Comparison of ENCODE assay signal across 8 mouse cellular contexts in the genomic region with DNA sequence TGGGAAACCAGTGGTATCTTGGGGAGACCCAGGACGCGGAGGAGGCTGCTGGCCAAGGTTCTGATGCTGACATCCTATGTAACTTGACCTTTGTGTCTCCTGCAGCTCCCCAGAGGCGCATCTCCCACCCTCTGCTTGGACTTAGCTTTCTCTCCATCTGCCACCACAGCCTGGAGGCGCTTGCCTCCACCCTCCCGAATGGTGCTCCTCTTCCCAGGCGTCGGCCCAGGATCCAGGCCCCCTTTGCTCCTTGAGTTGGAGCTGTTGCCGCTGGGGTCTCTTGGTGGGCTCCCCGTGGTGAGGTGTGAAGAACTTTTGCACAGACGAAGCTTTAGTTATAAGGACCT. TPM values are rescaled to one million over a fixed set of nuclear protein-coding genes. Genes with fewer than 3 reads are reported as not detected.
DNase-seq lines count a peak whose midpoint lies in the region; ATAC-seq and TF ChIP-seq lines count a peak whose summit lies in the region.

No protein-coding gene starts in this region.

- H3K9me3 ChIP-seq in embryonic facial prominence, embryonic 14.5 days (ENCODE audit: control insufficient read depth, low read length) = 0 out of 2 replicates have a peak, but pooled peaks cover 3% of the 10 kb centered on the region
- H3K9me3 ChIP-seq in intestine, embryonic 15.5 days = no peaks in the 10 kb centered on the region
- H3K9me3 ChIP-seq in neural tube, embryonic 14.5 days (ENCODE audit: control insufficient read depth, low read length) = no peaks in the 10 kb centered on the region

- DNase-seq in lung, adult 2 months = no peak
- DNase-seq in lung, postnatal 10 days = no peak
- DNase-seq in embryonic facial prominence, embryonic 14.5 days (ENCODE audit: low spot score) = no peak
- DNase-seq in left cerebral cortex, adult 11 months (ENCODE audit: low spot score) = no peak
- no peak for DNase-seq in ovary, postnatal 10 days (ENCODE audit: low spot score)
- DNase-seq in urinary bladder, postnatal 10 days (ENCODE audit: low spot score) = no peak

- peak overlapping the region; percentile 84 for H3K27ac ChIP-seq in embryonic facial prominence, embryonic 14.5 days (replicated peaks; ENCODE audit: low read depth, low read length)
- peak overlapping the region; percentile 64 for H3K27ac ChIP-seq in intestine, embryonic 15.5 days
- no peak overlapping the region for H3K27ac ChIP-seq in neural tube, embryonic 14.5 days (ENCODE audit: low read depth, low read length)

- H3K9ac ChIP-seq in embryonic facial prominence, embryonic 14.5 days (ENCODE audit: low read depth, low read length) = peak overlapping the region; percentile 89
- peak overlapping the region; percentile 68 for H3K9ac ChIP-seq in intestine, embryonic 15.5 days
- peak overlapping the region; percentile 79 for H3K9ac ChIP-seq in neural tube, embryonic 14.5 days (replicated peaks; ENCODE audit: low read depth, low read length)

- no peak for TF ChIP-seq CTCF in lung, adult 2 months (IDR thresholded peaks at IDR 0.05; ENCODE audit: insufficient read depth, low read length)

- no peaks in the 10 kb centered on the region for H3K27me3 ChIP-seq in embryonic facial prominence, embryonic 14.5 days (replicated peaks; ENCODE audit: control insufficient read depth, insufficient read depth, low read length)
- H3K27me3 ChIP-seq in intestine, embryonic 15.5 days (replicated peaks) = no peaks in the 10 kb centered on the region
- H3K27me3 ChIP-seq in neural tube, embryonic 14.5 days (ENCODE audit: control insufficient read depth, insufficient read depth, low read length) = no peaks in the 10 kb centered on the region

- peak overlapping the region; percentile 97 for H3K4me2 ChIP-seq in embryonic facial prominence, embryonic 14.5 days (ENCODE audit: low read depth, low read length)
- H3K4me2 ChIP-seq in intestine, embryonic 15.5 days (replicated peaks) = peak overlapping the region; percentile 89
- H3K4me2 ChIP-seq in neural tube, embryonic 14.5 days (ENCODE audit: low read depth, low read length) = peak overlapping the region; percentile 91

- WGBS in lung, adult 2 months = 14% methylated on average over 10 of the region's 10 CpGs
- WGBS in embryonic facial prominence, embryonic 14.5 days = 13% methylated on average over 8 of the region's 10 CpGs
- 11% methylated on average over 10 of the region's 10 CpGs for WGBS in intestine, embryonic 15.5 days
- 30% methylated on average over 8 of the region's 10 CpGs for WGBS in neural tube, embryonic 14.5 days

- ATAC-seq in embryonic facial prominence, embryonic 14.5 days (ENCODE audit: low read depth) = no peak
- no peak; the same call in 1 of the 2 replicates for ATAC-seq in intestine, embryonic 15.5 days
- ATAC-seq in neural tube, embryonic 14.5 days (ENCODE audit: low read depth) = 0 out of 2 replicates have a peak, but pooled peaks have one; percentile 21

- no peak for TF ChIP-seq POLR2A in lung, adult 2 months (IDR thresholded peaks at IDR 0.05; ENCODE audit: borderline replicate concordance, extremely low read depth, low read depth, low read length)

- peaks cover 30% of the 10 kb centered on the region for H3K36me3 ChIP-seq in embryonic facial prominence, embryonic 14.5 days (ENCODE audit: control insufficient read depth, insufficient read depth, low read length)
- peaks cover 12% of the 10 kb centered on the region; the same call in 1 of the 2 replicates for H3K36me3 ChIP-seq in intestine, embryonic 15.5 days
- H3K36me3 ChIP-seq in neural tube, embryonic 14.5 days (ENCODE audit: control insufficient read depth, insufficient read depth, low read length) = peaks cover 14% of the 10 kb centered on the region; the same call in 1 of the 2 replicates

- peak overlapping the region; percentile 83 for H3K4me3 ChIP-seq in lung, adult 2 months (replicated peaks; ENCODE audit: extremely low read depth, low read depth, low read length)
- peak overlapping the region; percentile 87 for H3K4me3 ChIP-seq in embryonic facial prominence, embryonic 14.5 days (ENCODE audit: low read depth, low read length)
- peak overlapping the region; percentile 73 for H3K4me3 ChIP-seq in intestine, embryonic 15.5 days (replicated peaks)
- peak overlapping the region; percentile 85 for H3K4me3 ChIP-seq in neural tube, embryonic 14.5 days (ENCODE audit: low read depth, low read length)

- peaks cover 2% of the 10 kb centered on the region for H3K4me1 ChIP-seq in lung, adult 2 months (ENCODE audit: control insufficient read depth, insufficient read depth, low read length)
- H3K4me1 ChIP-seq in embryonic facial prominence, embryonic 14.5 days (ENCODE audit: control insufficient read depth, insufficient read depth, low read length) = peaks cover 16% of the 10 kb centered on the region
- H3K4me1 ChIP-seq in intestine, embryonic 15.5 days (replicated peaks) = peaks cover 25% of the 10 kb centered on the region
- H3K4me1 ChIP-seq in neural tube, embryonic 14.5 days (ENCODE audit: control insufficient read depth, insufficient read depth, low read length) = peaks cover 26% of the 10 kb centered on the region

RNA-seq across cellular contexts. Expression of a gene that starts 0.6 kb away (rescaled TPM):
- 29.4 and 36.5 TPM in 2 replicates for polyA plus RNA-seq in lung, adult 2 months (2012; rRNA removed)
- polyA plus RNA-seq in embryonic facial prominence, embryonic 14.5 days (2014; fragmentation: Nextera tagmentation; extraction: Ambion mirVana) = 23.2 and 27.3 TPM in 2 replicates
- polyA plus RNA-seq in intestine, embryonic 15.5 days (2015; fragmentation: Nextera tagmentation; extraction: Ambion mirVana) = 28.5 and 28.6 TPM in 2 replicates
- 32.8 and 36.2 TPM in 2 replicates for polyA plus RNA-seq in neural tube, embryonic 14.5 days (2014; fragmentation: Nextera tagmentation; extraction: Ambion mirVana)

RNA-seq across cellular contexts. Expression of a gene that starts 1.0 kb away (rescaled TPM):
- polyA plus RNA-seq in lung, adult 2 months (2012; rRNA removed) = 30.2 and 30.6 TPM in 2 replicates
- 42.3 TPM in 2 replicates for polyA plus RNA-seq in embryonic facial prominence, embryonic 14.5 days (2014; fragmentation: Nextera tagmentation; extraction: Ambion mirVana)
- polyA plus RNA-seq in intestine, embryonic 15.5 days (2015; fragmentation: Nextera tagmentation; extraction: Ambion mirVana) = 37.0 and 42.7 TPM in 2 replicates
- 44.4 and 44.5 TPM in 2 replicates for polyA plus RNA-seq in neural tube, embryonic 14.5 days (2014; fragmentation: Nextera tagmentation; extraction: Ambion mirVana)

RNA-seq across cellular contexts. Expression of a gene that starts 24.3 kb away (rescaled TPM):
- 17.0 and 24.1 TPM in 2 replicates for polyA plus RNA-seq in lung, adult 2 months (2012; rRNA removed)
- 14.2 and 14.7 TPM in 2 replicates for polyA plus RNA-seq in embryonic facial prominence, embryonic 14.5 days (2014; fragmentation: Nextera tagmentation; extraction: Ambion mirVana)
- polyA plus RNA-seq in intestine, embryonic 15.5 days (2015; fragmentation: Nextera tagmentation; extraction: Ambion mirVana) = 22.1 and 23.6 TPM in 2 replicates
- polyA plus RNA-seq in neural tube, embryonic 14.5 days (2014; fragmentation: Nextera tagmentation; extraction: Ambion mirVana) = 18.9 and 22.0 TPM in 2 replicates

RNA-seq across cellular contexts. Expression of a gene that starts 47.7 kb away (rescaled TPM):
- polyA plus RNA-seq in lung, adult 2 months (2012; rRNA removed) = 0.71 and 47.1 TPM in 2 replicates
- polyA plus RNA-seq in embryonic facial prominence, embryonic 14.5 days (2014; fragmentation: Nextera tagmentation; extraction: Ambion mirVana) = not detected in 2 replicates
- 874 and 977 TPM in 2 replicates for polyA plus RNA-seq in intestine, embryonic 15.5 days (2015; fragmentation: Nextera tagmentation; extraction: Ambion mirVana)
- polyA plus RNA-seq in neural tube, embryonic 14.5 days (2014; fragmentation: Nextera tagmentation; extraction: Ambion mirVana) = not detected in 2 replicates

RNA-seq across cellular contexts. Expression of a gene that starts 56.5 kb away (rescaled TPM):
- 0.12 TPM in 1 of 2 replicates, not detected in the other for polyA plus RNA-seq in lung, adult 2 months (2012; rRNA removed)
- 0.22 and 0.45 TPM in 2 replicates for polyA plus RNA-seq in embryonic facial prominence, embryonic 14.5 days (2014; fragmentation: Nextera tagmentation; extraction: Ambion mirVana)
- polyA plus RNA-seq in intestine, embryonic 15.5 days (2015; fragmentation: Nextera tagmentation; extraction: Ambion mirVana) = not detected in 2 replicates
- not detected in 2 replicates for polyA plus RNA-seq in neural tube, embryonic 14.5 days (2014; fragmentation: Nextera tagmentation; extraction: Ambion mirVana)
